Mouse (Mus musculus) hindbrain, embryonic 10.5 days (tissue): Measurements from ENCODE around the gene Cd5l. TPM values are rescaled to one million over a fixed set of nuclear protein-coding genes. Genes with fewer than 3 reads are reported as not detected.
"Not testable (repeated sequence)": the region's sequence is repeated elsewhere in the genome, so short reads cannot be mapped to it uniquely, and the experiment has no call there.

Experiments used
- DNase-seq: peaks from one replicate; pipeline ENCODE4 v3.0.0-alpha.2; 2017; ENCODE audit warnings: low spot score
- H3K27ac ChIP-seq: fragments of 300-500 bp; sonication (generic); 2 replicates; pipeline ENCODE4 v1.5.1; 2016; ENCODE audit warnings: mild to moderate bottlenecking, moderate library complexity
- H3K27me3 ChIP-seq: fragments of 300-500 bp; sonication (generic); 2 replicates; pipeline ENCODE4 v1.6.1; 2016; ENCODE audit warnings: mild to moderate bottlenecking; ENCODE audit not compliant: poor library complexity, insufficient read depth, severe bottlenecking
- H3K36me3 ChIP-seq: fragments of 300-500 bp; sonication (generic); 2 replicates; pipeline ENCODE4 v1.6.1; 2016; ENCODE audit warnings: mild to moderate bottlenecking, moderate library complexity
- H3K4me1 ChIP-seq: fragments of 300-500 bp; sonication (generic); replicated peaks from 2 replicates; pipeline ENCODE4 v1.6.1; 2016; ENCODE audit warnings: mild to moderate bottlenecking
- H3K4me3 ChIP-seq: fragments of 300-500 bp; sonication (generic); 2 replicates; pipeline ENCODE4 v1.5.1; 2016; ENCODE audit warnings: mild to moderate bottlenecking, moderate library complexity
- H3K9me3 ChIP-seq: fragments of 300-500 bp; sonication (generic); 2 replicates; pipeline ENCODE4 v1.6.1; 2016; ENCODE audit warnings: mild to moderate bottlenecking, moderate library complexity
- WGBS: fragments of 180-500 bp; shearing (Covaris S2); methylation state at CpG from one replicate; pipeline ENCODE4 v1.1.7; 2016; 5-methylcytosine and 5-hydroxymethylcytosine counted together
- polyA plus RNA-seq: library from polyadenylated mRNA; unstranded; fragments of >200 nt; fragmentation: Nextera tagmentation; extraction: Ambion mirVana; gene quantifications from 2 replicates; pipeline ENCODE4 v1.2.1, GENCODE M21; 2016

The Cd5l gene
- polyA plus RNA-seq, 1 experiment from 2014 or later = 0.21 TPM

DNA sequence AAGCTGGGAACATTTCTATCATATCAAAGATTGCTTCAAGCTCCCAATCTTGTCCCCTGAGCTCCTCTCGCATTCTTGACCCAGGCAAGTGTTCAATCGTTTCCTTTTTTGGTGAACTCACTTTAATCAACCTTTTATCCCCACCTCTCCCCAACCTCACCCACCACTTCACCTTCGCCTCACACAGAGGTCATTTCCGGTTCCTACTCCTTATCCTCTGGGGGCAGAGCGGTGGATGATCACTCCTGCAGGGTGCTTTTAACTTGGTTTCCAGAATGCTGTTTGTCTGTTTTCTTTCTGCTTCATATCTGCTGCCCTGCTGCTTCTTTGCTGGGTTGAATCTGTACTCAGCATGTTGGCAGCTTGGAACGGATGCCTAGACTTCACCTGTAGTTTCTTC is 20.0 kb downstream of the Cd5l start:
- no peaks in the 10 kb centered on the region for H3K9me3 ChIP-seq
- H3K27ac ChIP-seq = no peak overlapping the region
- no peaks in the 10 kb centered on the region for H3K27me3 ChIP-seq
- 0 out of 2 replicates have a peak, but pooled peaks cover 4% of the 10 kb centered on the region for H3K4me1 ChIP-seq
- DNase-seq = no peak
- WGBS = 68% methylated on average over 6 of the region's 6 CpGs
- no peak overlapping the region for H3K4me3 ChIP-seq
- no peaks in the 10 kb centered on the region for H3K36me3 ChIP-seq

GRCm38 (mm10) chr3:87379641-87380315 is 22.1 kb downstream of the Cd5l start:
- 87% methylated on average over 2 of the region's 2 CpGs for WGBS

GRCm38 (mm10) chr3:87381806-87382712 is 24.4 kb downstream of the Cd5l start:
- H3K36me3 ChIP-seq = no peaks in the 10 kb centered on the region
- WGBS = 67% methylated on average over 7 of the region's 7 CpGs
- no peak for DNase-seq
- H3K4me3 ChIP-seq = no peak overlapping the region
- no peaks in the 10 kb centered on the region for H3K27me3 ChIP-seq
- H3K27ac ChIP-seq = no peak overlapping the region
- H3K9me3 ChIP-seq = no peaks in the 10 kb centered on the region
- H3K4me1 ChIP-seq = no peaks in the 10 kb centered on the region

More at GRCm38 (mm10) chr3:87379641-87380315, 22.1 kb downstream of the Cd5l start:
- H3K4me3 ChIP-seq, H3K36me3 ChIP-seq, H3K27me3 ChIP-seq, DNase-seq, H3K27ac ChIP-seq, H3K9me3 ChIP-seq, H3K4me1 ChIP-seq: not testable (repeated sequence)

DNA sequence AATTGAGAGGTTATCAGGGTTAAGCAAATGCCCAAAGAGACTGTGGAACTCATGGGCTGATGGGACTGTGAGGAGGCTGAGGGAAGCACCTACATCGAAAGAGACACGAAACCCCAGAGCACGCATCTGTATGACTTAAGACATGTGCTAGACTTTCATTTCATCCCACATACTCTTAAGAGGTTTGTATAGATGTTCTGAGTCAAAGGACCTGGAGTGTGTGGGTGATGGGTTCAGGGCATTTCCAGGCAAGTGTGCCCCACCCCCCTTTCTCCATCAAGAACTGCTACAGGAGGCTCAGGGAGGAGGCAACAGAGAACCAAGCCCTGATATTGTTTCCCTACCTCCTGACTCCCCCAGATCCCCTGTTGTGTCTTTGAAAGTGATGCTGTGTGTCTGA is 25.6 kb downstream of the Cd5l start:
- DNase-seq = no peak
- no peak overlapping the region for H3K27ac ChIP-seq
- no peaks in the 10 kb centered on the region for H3K4me1 ChIP-seq
- H3K4me3 ChIP-seq = no peak overlapping the region
- H3K9me3 ChIP-seq = no peaks in the 10 kb centered on the region
- 93% methylated on average over 3 of the region's 3 CpGs for WGBS
- no peaks in the 10 kb centered on the region for H3K36me3 ChIP-seq
- H3K27me3 ChIP-seq = no peaks in the 10 kb centered on the region

DNA sequence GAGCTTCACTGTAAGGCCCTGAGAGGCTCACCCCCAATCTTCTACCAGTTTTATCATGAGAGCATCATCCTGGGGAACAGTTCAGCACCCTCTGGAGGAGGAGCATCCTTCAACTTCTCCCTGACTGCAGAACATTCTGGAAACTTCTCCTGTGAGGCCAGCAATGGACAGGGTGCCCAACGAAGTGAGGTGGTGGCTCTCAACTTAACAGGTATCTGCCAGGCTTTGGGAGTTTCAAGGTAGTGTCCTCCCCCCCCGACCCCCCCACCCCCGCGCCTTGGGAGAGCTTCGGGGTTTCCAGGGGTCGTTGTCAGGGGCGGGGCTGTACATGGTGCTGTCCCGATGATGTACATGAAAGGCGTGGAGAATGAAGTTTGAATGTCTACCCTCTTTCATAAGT is 27.4 kb downstream of the Cd5l start:
- DNase-seq = no peak
- Histone ChIP-seq H3K9me3 (no peaks in the 10 kb centered on the region), H3K4me1 (no peaks in the 10 kb centered on the region), H3K36me3 (no peaks in the 10 kb centered on the region), H3K4me3 (no peak overlapping the region), H3K27me3 (no peaks in the 10 kb centered on the region), H3K27ac (no peak overlapping the region)
- 90% methylated on average over 9 of the region's 9 CpGs for WGBS

DNA sequence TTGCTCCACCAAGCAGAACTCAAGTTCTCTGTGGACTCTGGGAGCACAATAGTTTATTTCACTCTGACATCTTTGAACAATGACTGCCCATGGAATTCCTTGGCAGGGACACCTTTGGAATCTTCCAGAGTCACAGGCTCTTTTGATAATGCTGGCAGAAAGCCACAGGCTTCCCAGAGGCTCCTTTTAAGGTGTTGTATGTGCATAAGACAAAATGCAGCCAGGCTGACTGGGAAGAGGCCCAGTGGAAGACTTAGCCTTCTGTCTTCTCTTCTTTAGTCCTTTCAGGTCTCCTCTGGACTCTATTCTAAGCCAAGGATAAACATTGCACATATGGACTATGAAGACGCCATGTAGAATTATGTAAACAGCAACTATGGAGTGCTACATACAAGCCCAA is 33.3 kb downstream of the Cd5l start:
- 85% methylated on average over 1 of the region's 1 CpGs for WGBS
- H3K4me1 ChIP-seq = no peaks in the 10 kb centered on the region

DNA sequence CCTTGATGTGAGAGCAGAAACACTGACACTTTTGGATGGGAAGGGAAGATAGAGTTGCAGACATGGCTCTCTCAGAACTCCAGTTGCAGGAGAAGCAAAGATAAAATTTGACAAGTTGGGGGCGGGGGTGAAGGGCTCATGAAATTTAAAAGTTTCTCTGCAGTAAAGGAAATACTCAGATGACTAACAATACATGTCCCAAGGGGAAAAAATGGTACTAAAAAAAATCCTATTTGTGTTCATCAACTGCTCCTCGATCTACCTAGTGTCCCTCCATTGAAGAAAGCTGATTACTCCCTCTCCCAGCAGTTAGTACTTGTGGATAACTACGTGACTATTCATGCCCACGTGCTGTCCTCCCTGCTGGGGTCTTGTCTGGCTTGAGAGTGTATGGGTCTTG is 41.1 kb downstream of the Cd5l start:
- DNase-seq = no peak
- no peak overlapping the region for H3K27ac ChIP-seq
- no peaks in the 10 kb centered on the region for H3K4me1 ChIP-seq
- no peaks in the 10 kb centered on the region for H3K36me3 ChIP-seq
- H3K9me3 ChIP-seq = no peaks in the 10 kb centered on the region
- 71% methylated on average over 4 of the region's 4 CpGs for WGBS
- no peaks in the 10 kb centered on the region for H3K27me3 ChIP-seq
- no peak overlapping the region for H3K4me3 ChIP-seq

More for the DNA sequence above, 33.3 kb downstream of the Cd5l start:
- no peak overlapping the region for H3K27ac ChIP-seq
- H3K4me3 ChIP-seq = no peak overlapping the region
- no peaks in the 10 kb centered on the region for H3K27me3 ChIP-seq
- H3K36me3 ChIP-seq = no peaks in the 10 kb centered on the region
- H3K9me3 ChIP-seq = no peaks in the 10 kb centered on the region
- no peak for DNase-seq

GRCm38 (mm10) chr3:87399906-87400305 is 42.2 kb downstream of the Cd5l start:
- H3K27me3 ChIP-seq = no peaks in the 10 kb centered on the region
- no peaks in the 10 kb centered on the region for H3K9me3 ChIP-seq
- WGBS = 85% methylated on average over 4 of the region's 4 CpGs
- no peak overlapping the region for H3K4me3 ChIP-seq
- H3K36me3 ChIP-seq = no peaks in the 10 kb centered on the region
- H3K27ac ChIP-seq = no peak overlapping the region
- H3K4me1 ChIP-seq = no peaks in the 10 kb centered on the region
- no peak for DNase-seq

DNA sequence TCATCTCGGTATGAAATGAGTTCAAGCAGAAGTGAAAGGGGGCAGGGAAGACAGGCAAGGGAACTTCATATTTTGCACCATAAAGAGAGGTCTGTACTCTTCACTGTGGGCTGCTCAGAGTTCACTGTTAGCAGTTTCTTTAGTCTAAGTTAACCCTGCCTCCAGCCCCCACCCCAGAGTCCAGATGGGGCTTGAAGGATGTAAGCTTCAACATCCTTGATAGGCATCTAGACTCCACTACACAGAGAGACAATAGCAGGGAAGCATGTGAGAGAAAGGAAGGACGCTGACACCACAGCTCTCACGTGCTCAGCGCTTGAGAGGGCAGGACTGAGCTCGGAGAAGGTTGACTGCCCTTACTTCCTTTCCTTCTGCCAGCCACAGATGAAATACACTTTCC is 43.6 kb downstream of the Cd5l start:
- DNase-seq = no peak
- 68% methylated on average over 5 of the region's 5 CpGs for WGBS
- Histone ChIP-seq H3K4me1 (no peaks in the 10 kb centered on the region), H3K27ac (no peak overlapping the region), H3K9me3 (no peaks in the 10 kb centered on the region), H3K27me3 (no peaks in the 10 kb centered on the region), H3K4me3 (no peak overlapping the region), H3K36me3 (no peaks in the 10 kb centered on the region)

DNA sequence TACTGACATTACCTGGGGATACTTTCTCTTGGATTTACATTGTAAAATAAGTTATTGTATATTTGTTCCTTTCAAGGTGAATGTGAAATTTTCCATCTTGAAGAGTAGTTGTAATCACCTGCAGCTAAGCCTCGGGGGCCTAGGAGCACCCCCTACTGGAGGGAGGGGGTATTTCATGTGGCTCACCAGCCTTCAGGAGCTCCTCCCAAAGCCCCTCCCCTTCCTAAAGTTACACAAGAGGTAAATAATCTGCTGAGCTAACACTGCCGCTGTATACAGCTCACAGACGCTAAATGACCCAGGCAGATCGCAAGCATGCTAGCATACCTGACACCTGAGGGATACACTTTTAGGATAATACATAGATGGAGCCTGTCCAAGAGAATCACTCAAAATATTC is 50.5 kb downstream of the Cd5l start:
- Histone ChIP-seq H3K4me1 (peaks cover 6% of the 10 kb centered on the region), H3K27me3 (no peaks in the 10 kb centered on the region), H3K36me3 (no peaks in the 10 kb centered on the region), H3K4me3 (no peak overlapping the region), H3K9me3 (no peaks in the 10 kb centered on the region), H3K27ac (no peak overlapping the region)
- DNase-seq = peak; percentile 14
- WGBS = 30% methylated on average over 4 of the region's 4 CpGs

GRCm38 (mm10) chr3:87409196-87409935 is 51.7 kb downstream of the Cd5l start:
- Histone ChIP-seq H3K4me3 (no peak overlapping the region), H3K4me1 (peaks cover 6% of the 10 kb centered on the region), H3K9me3 (no peaks in the 10 kb centered on the region), H3K27me3 (no peaks in the 10 kb centered on the region), H3K27ac (no peak overlapping the region), H3K36me3 (no peaks in the 10 kb centered on the region)
- 85% methylated on average over 4 of the region's 4 CpGs for WGBS
- DNase-seq = no peak

DNA sequence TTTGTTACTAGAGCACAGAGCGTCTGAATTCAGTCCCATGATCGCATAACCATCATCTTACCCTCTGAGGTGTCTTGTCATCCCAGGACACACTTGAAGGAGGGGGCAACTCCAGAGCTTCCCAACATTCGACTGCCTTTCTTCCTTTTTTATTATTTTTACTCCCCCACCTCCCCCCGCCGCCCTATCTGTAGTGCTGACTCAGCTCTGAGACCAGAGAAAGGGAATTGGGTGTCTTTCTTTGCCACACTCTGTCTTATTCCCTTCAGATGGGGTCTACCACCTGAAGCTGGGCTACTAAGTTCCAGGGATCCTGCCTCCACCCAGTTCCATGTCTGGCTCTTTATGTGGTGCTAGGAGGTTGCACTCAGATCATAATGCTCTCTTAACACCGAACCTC is 52.9 kb downstream of the Cd5l start:
- H3K36me3 ChIP-seq = no peaks in the 10 kb centered on the region
- H3K4me1 ChIP-seq = peaks cover 6% of the 10 kb centered on the region
- no peak for DNase-seq
- 84% methylated on average over 6 of the region's 6 CpGs for WGBS
- H3K4me3 ChIP-seq = no peak overlapping the region
- H3K9me3 ChIP-seq = no peaks in the 10 kb centered on the region
- no peak overlapping the region for H3K27ac ChIP-seq
- no peaks in the 10 kb centered on the region for H3K27me3 ChIP-seq

GRCm38 (mm10) chr3:87411150-87411549 is 53.5 kb downstream of the Cd5l start:
- peak; percentile 58 for DNase-seq
- Histone ChIP-seq H3K27ac (no peak overlapping the region), H3K4me3 (no peak overlapping the region), H3K36me3 (no peaks in the 10 kb centered on the region), H3K9me3 (no peaks in the 10 kb centered on the region), H3K27me3 (no peaks in the 10 kb centered on the region), H3K4me1 (peaks cover 6% of the 10 kb centered on the region)
- 10% methylated on average over 12 of the region's 12 CpGs for WGBS
